Mouse (Mus musculus) intestine, embryonic 15.5 days (tissue): ENCODE results near the gene Ttbk1. TPM values are rescaled to one million over a fixed set of nuclear protein-coding genes. Genes with fewer than 3 reads are reported as not detected.
"Not testable (repeated sequence)": the region's sequence is repeated elsewhere in the genome, so short reads cannot be mapped to it uniquely, and the experiment has no call there.

Experiments
- ATAC-seq: fragments of 200-750 bp; cut with Nextera tagmentation; 2 replicates; pipeline ENCODE4 v1.8.0; 2017; ENCODE audit warnings: moderate TSS enrichment, moderate library complexity
- H3K27ac ChIP-seq: fragments of 300-500 bp; sonication (generic); 2 replicates; pipeline ENCODE4 v1.5.1; 2015; ENCODE audit warnings: mild to moderate bottlenecking, inconsistent platforms
- H3K27me3 ChIP-seq: fragments of 300-500 bp; sonication (generic); replicated peaks from 2 replicates; pipeline ENCODE4 v1.6.1; 2015; ENCODE audit warnings: inconsistent platforms
- H3K36me3 ChIP-seq: fragments of 300-500 bp; sonication (generic); 2 replicates; pipeline ENCODE4 v1.6.1; 2015; ENCODE audit warnings: inconsistent platforms
- H3K4me1 ChIP-seq: fragments of 300-500 bp; sonication (generic); replicated peaks from 2 replicates; pipeline ENCODE4 v1.6.1; 2015; ENCODE audit warnings: inconsistent platforms
- H3K4me2 ChIP-seq: fragments of 300-500 bp; sonication (generic); replicated peaks from 2 replicates; pipeline ENCODE4 v1.6.1; 2015; ENCODE audit warnings: mild to moderate bottlenecking, inconsistent platforms
- H3K4me3 ChIP-seq: fragments of 300-500 bp; sonication (generic); replicated peaks from 2 replicates; pipeline ENCODE4 v1.5.1; 2015; ENCODE audit warnings: inconsistent platforms
- H3K9ac ChIP-seq: fragments of 300-500 bp; sonication (generic); 2 replicates; pipeline ENCODE4 v1.6.1; 2015; ENCODE audit warnings: inconsistent platforms
- H3K9me3 ChIP-seq: fragments of 300-500 bp; sonication (generic); 2 replicates; pipeline ENCODE4 v1.6.1; 2016; ENCODE audit warnings: inconsistent platforms
- WGBS: fragments of 180-500 bp; shearing (Covaris S2); methylation state at CpG from one replicate; pipeline ENCODE4 v1.1.7; 2015; 5-methylcytosine and 5-hydroxymethylcytosine counted together
- polyA plus RNA-seq: library from polyadenylated mRNA; unstranded; fragments of >200 nt; fragmentation: Nextera tagmentation; extraction: Ambion mirVana; gene quantifications from 2 replicates; pipeline ENCODE4 v1.2.1, GENCODE M21; 2015

Ttbk1 gene
- polyA plus RNA-seq, 1 experiment from 2014 or later: 0.26 TPM

- Histone ChIP-seq H3K4me3 (no peak overlapping the region), H3K4me1 (peaks cover under 1% of the 10 kb centered on the region; the same call in 1 of the 2 replicates), H3K9me3 (no peaks in the 10 kb centered on the region), H3K27me3 (no peaks in the 10 kb centered on the region), H3K9ac (no peak overlapping the region), H3K36me3 (no peaks in the 10 kb centered on the region), H3K27ac (no peak overlapping the region), H3K4me2 (no peak overlapping the region)
- 94% methylated on average over 2 of the region's 2 CpGs for WGBS
- ATAC-seq: no peak
Observed at GRCm38 (mm10) chr17:46502775-46503174, 15.3 kb upstream of the Ttbk1 start.

GRCm38 (mm10) chr17:46497956-46498355 is 10.5 kb upstream of the Ttbk1 start:
- H3K27ac ChIP-seq: no peak overlapping the region

DNA sequence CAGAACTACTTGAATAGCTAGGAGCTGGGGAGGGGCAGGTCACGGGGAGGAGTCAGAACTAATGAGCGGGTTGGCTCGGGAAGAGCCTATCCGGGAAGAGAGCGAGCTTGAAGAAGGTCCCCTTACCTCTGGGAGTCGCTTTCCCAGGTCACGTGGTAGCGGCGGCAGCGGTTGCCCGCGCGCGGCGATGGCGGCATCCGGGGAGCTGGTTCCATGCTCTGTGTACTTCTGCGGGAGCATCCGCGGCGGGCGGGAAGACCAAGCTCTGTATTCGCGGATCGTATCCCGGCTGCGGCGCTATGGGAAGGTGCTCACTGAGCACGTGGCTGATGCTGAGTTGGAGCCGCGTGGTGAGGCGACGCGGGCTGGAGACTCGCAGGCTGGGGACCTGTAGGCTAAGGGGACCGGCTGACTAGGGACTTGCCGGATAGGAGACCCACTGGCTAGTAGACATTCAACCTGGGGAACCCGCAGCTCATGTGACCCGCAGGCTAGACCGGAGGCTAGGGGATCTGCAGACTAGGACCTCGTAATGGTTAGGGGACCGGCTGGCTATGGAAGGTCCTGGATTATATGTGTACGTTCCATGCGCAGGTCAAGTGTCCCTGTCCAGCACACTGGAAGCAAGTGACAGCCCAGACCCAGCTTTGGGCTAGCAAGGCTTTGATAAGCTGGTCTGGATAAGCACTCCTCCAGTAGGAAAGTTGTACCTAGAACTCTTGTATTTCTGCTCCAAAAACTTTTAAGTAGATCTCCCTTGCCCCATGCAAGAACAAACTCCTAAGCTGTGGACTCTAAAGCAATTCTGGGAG is 9.4 kb upstream of the Ttbk1 start, which contains the start of gene Dnph1:
Dnph1 (plus strand) TSS at position 89 of the 812 bp plus-strand sequence.
- Histone ChIP-seq H3K36me3 (no peaks in the 10 kb centered on the region), H3K9ac (peak within 1 kb of the TSS; percentile 74), H3K27ac (0 out of 2 replicates have a peak within 1 kb of the TSS, but pooled peaks have one; percentile 27), H3K4me1 (peaks cover 10% of the 10 kb centered on the region; the same call in 1 of the 2 replicates), H3K4me3 (peak within 1 kb of the TSS; percentile 64), H3K27me3 (0 out of 2 replicates have a peak, but pooled peaks cover 3% of the 10 kb centered on the region), H3K9me3 (no peaks in the 10 kb centered on the region), H3K4me2 (peak within 1 kb of the TSS; percentile 95)
- ATAC-seq: peak; percentile 98
- WGBS: under 1% methylated on average over 44 of the region's 44 CpGs

More at GRCm38 (mm10) chr17:46497956-46498355, 10.5 kb upstream of the Ttbk1 start:
- Histone ChIP-seq H3K9me3 (no peaks in the 10 kb centered on the region), H3K4me1 (peaks cover 10% of the 10 kb centered on the region; the same call in 1 of the 2 replicates), H3K36me3 (no peaks in the 10 kb centered on the region), H3K27me3 (0 out of 2 replicates have a peak, but pooled peaks cover 3% of the 10 kb centered on the region), H3K4me3 (no peak overlapping the region), H3K4me2 (peak overlapping the region; percentile 95), H3K9ac (no peak overlapping the region)
- WGBS: 64% methylated on average over 8 of the region's 8 CpGs
- 0 out of 2 replicates have a peak, but pooled peaks have one; percentile 35 for ATAC-seq

DNA sequence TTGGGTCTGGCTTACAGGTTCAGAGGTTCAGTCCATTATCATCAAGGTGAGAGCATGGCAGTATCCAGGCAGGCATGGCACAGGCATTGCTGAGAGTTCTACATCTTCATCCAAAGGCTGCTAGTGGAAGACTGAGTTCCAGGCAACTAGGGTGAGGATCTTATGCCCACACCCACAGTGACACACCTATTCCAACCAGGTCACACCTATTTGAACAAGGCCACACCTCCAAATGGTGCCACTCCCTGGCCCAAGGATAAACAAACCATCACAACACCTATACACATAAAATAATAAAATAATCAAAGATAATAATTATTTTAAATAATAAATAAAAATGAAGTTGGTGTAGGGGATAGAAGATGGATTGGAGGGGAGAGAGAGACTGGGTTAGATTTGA is 8.6 kb upstream of the Ttbk1 start:
- peaks cover 10% of the 10 kb centered on the region; the same call in 1 of the 2 replicates for H3K4me1 ChIP-seq
- not testable (repeated sequence) for H3K4me2 ChIP-seq, H3K9me3 ChIP-seq, H3K27ac ChIP-seq, H3K27me3 ChIP-seq, H3K4me3 ChIP-seq, H3K36me3 ChIP-seq, H3K9ac ChIP-seq
- peak; percentile 5; the same call in 1 of the 2 replicates for ATAC-seq

DNA sequence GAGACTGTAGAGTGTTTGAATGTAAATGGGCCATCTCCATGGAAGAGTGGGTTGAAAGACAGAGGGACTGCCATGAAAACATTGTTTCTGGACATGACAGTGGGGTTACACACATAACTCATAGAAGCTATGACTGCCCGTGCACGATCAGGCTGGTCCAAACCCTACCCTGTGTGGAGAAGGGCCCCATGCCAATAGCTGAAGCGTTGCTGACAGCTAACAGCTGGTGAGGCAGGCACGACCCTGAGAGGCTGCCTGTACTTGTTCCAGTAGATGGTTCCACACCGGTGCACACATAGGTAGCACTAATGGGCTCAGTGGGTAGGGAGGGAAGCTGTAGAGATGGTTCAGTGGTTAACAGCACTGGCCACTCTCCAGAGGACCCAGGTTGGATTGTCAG is 8.0 kb upstream of the Ttbk1 start:
- Histone ChIP-seq H3K9ac (no peak overlapping the region), H3K4me2 (no peak overlapping the region), H3K36me3 (no peaks in the 10 kb centered on the region), H3K4me3 (no peak overlapping the region), H3K4me1 (peaks cover 10% of the 10 kb centered on the region; the same call in 1 of the 2 replicates), H3K9me3 (no peaks in the 10 kb centered on the region), H3K27ac (no peak overlapping the region), H3K27me3 (0 out of 2 replicates have a peak, but pooled peaks cover 3% of the 10 kb centered on the region)
- no peak for ATAC-seq
- WGBS: 81% methylated on average over 5 of the region's 5 CpGs

DNA sequence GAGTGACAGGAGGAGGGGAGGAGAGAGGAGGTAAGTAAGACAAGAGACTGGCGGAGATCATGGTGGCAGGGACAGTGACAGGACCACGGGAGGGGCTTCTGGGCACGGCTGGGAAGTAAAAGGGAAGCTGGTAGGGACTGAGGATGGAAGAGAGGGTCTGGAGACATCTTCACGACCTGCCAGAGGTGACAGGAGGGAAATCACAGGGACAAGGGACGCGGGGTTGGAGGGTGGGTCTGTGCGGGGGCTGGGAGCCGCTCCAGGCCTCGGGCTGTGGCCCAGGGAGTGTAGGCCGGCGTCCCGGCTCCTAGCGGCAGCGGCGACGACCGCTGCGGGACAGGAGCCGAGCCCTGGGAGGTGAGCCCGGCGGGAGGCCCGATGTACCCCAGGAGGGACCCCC is 480 bp downstream of the Ttbk1 start:
- ATAC-seq: no peak
- H3K27me3 ChIP-seq: peaks cover 67% of the 10 kb centered on the region
- peak overlapping the region; percentile 37 for H3K4me3 ChIP-seq
- no peak overlapping the region for H3K27ac ChIP-seq
- no peaks in the 10 kb centered on the region for H3K36me3 ChIP-seq
- no peaks in the 10 kb centered on the region for H3K9me3 ChIP-seq
- WGBS: 8% methylated on average over 12 of the region's 22 CpGs
- H3K9ac ChIP-seq: peak overlapping the region; percentile 10; the same call in 1 of the 2 replicates
- peaks cover 10% of the 10 kb centered on the region for H3K4me1 ChIP-seq
- H3K4me2 ChIP-seq: peak overlapping the region; percentile 73

DNA sequence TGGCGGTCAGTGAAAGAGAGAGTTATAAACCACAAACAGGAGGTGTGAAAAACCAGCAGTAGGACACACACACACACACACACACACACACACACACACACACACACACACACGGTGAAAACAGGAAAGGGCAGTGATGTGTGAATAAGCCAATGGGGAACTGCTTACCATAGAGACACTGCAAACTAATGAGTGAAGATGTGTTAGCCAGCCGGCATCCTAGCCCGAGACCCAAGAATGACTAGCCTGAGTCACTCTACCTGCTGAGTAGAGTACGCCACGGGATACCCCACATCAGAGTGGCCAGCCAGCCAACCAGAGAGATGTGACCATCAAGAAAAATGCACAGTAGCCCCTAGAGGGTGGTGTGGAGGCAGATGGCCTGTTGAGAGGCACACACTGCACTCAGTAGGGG is 3.0 kb downstream of the Ttbk1 start:
- no peak overlapping the region for H3K4me3 ChIP-seq
- peaks cover 10% of the 10 kb centered on the region for H3K4me1 ChIP-seq
- no peak overlapping the region; the same call in 1 of the 2 replicates for H3K4me2 ChIP-seq
- H3K27ac ChIP-seq: no peak overlapping the region
- WGBS: 20% methylated on average over 6 of the region's 6 CpGs
- no peaks in the 10 kb centered on the region for H3K9me3 ChIP-seq
- ATAC-seq: no peak
- peaks cover 73% of the 10 kb centered on the region for H3K27me3 ChIP-seq
- H3K36me3 ChIP-seq: no peaks in the 10 kb centered on the region
- no peak overlapping the region for H3K9ac ChIP-seq

- H3K27ac ChIP-seq: no peak overlapping the region
- H3K4me3 ChIP-seq: peak overlapping the region; percentile 33
- peaks cover 10% of the 10 kb centered on the region for H3K4me1 ChIP-seq
- 3% methylated on average over 13 of the region's 13 CpGs for WGBS
- peak; percentile 17 for ATAC-seq
- H3K36me3 ChIP-seq: no peaks in the 10 kb centered on the region
- peaks cover 71% of the 10 kb centered on the region for H3K27me3 ChIP-seq
- no peak overlapping the region for H3K9ac ChIP-seq
- no peaks in the 10 kb centered on the region for H3K9me3 ChIP-seq
- peak overlapping the region; percentile 67 for H3K4me2 ChIP-seq
Observed at GRCm38 (mm10) chr17:46484021-46484431, 3.4 kb downstream of the Ttbk1 start.

DNA sequence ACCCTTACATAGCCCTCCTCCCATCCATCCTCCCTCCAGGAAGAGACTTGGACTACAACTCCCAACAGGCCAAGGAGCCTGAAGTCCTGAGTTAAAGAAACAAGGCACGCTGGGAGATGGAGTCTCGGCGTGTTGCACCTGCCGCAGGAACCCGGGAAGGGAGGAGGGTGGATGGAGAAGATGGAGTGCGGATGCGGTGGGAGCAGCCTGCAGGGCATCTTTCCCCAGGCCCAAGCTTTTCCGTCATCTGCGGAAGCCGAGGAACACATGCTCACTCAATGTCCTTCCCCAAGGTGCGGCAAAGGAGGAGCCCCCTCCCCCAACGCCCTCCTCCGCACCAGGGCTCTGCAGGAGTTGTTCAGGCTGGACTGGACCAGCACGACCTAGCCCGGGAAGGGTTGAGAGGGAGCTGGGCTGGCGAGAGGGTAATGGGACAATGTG is 3.9 kb downstream of the Ttbk1 start:
- H3K27ac ChIP-seq: no peak overlapping the region
- ATAC-seq: peak; percentile 68
- no peak overlapping the region for H3K9ac ChIP-seq
- peaks cover 68% of the 10 kb centered on the region for H3K27me3 ChIP-seq
- under 1% methylated on average over 16 of the region's 16 CpGs for WGBS
- H3K4me3 ChIP-seq: peak overlapping the region; percentile 33
- H3K4me2 ChIP-seq: peak overlapping the region; percentile 67
- no peaks in the 10 kb centered on the region for H3K36me3 ChIP-seq
- H3K9me3 ChIP-seq: no peaks in the 10 kb centered on the region
- peaks cover 10% of the 10 kb centered on the region for H3K4me1 ChIP-seq

GRCm38 (mm10) chr17:46477286-46477685 is 10.2 kb downstream of the Ttbk1 start:
- Histone ChIP-seq H3K4me2 (no peak overlapping the region), H3K9ac (no peak overlapping the region), H3K27me3 (peaks cover 9% of the 10 kb centered on the region; the same call in 1 of the 2 replicates), H3K4me1 (no peaks in the 10 kb centered on the region), H3K9me3 (no peaks in the 10 kb centered on the region), H3K4me3 (no peak overlapping the region), H3K36me3 (no peaks in the 10 kb centered on the region), H3K27ac (no peak overlapping the region)
- ATAC-seq: no peak
- WGBS: 85% methylated on average over 15 of the region's 15 CpGs

GRCm38 (mm10) chr17:46476601-46477000 is 10.9 kb downstream of the Ttbk1 start:
- WGBS: 61% methylated on average over 8 of the region's 8 CpGs
- Histone ChIP-seq H3K4me2 (no peak overlapping the region), H3K27me3 (peaks cover 9% of the 10 kb centered on the region; the same call in 1 of the 2 replicates), H3K36me3 (no peaks in the 10 kb centered on the region), H3K4me1 (no peaks in the 10 kb centered on the region), H3K9me3 (no peaks in the 10 kb centered on the region), H3K9ac (no peak overlapping the region), H3K27ac (no peak overlapping the region), H3K4me3 (no peak overlapping the region)
- ATAC-seq: no peak

- H3K4me2 ChIP-seq: no peak overlapping the region
- 70% methylated on average over 9 of the region's 9 CpGs for WGBS
- ATAC-seq: no peak
Observed at GRCm38 (mm10) chr17:46467830-46468229, 19.6 kb downstream of the Ttbk1 start.

More at GRCm38 (mm10) chr17:46467830-46468229, 19.6 kb downstream of the Ttbk1 start:
- no peak overlapping the region for H3K9ac ChIP-seq
- H3K27me3 ChIP-seq: no peaks in the 10 kb centered on the region
- no peak overlapping the region for H3K27ac ChIP-seq
- no peaks in the 10 kb centered on the region for H3K36me3 ChIP-seq
- H3K4me3 ChIP-seq: no peak overlapping the region
- no peaks in the 10 kb centered on the region for H3K9me3 ChIP-seq
- H3K4me1 ChIP-seq: no peaks in the 10 kb centered on the region
